Mouse (Mus musculus) spleen, adult 12 weeks (tissue): ENCODE measurements around the gene Evc.

Source experiments
- DNase-seq: peaks from one replicate; pipeline ENCODE4 v3.0.0; 2022; ENCODE audit warnings: low spot score

Evc gene

DNA sequence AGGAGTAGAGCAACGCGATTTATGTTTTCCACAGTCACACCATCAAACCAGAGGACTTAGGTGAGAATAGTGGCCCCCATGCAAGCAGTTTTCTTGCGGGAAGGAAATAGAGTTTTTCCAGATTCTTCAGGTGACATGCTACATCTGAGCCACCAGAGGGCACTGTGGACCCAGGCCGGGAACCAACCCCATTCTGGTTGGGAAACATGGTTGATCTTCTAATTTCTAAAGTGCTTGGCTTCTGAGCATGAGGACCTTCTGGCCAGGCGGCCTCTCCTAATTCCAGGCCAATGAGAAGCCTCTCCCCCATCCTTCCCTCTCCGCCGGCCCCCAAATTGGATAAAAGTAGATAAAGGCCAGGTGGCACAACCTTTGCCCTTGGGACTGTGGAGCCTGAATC lies 38.3 kb downstream of the Evc start:
- DNase-seq: no peak

DNA sequence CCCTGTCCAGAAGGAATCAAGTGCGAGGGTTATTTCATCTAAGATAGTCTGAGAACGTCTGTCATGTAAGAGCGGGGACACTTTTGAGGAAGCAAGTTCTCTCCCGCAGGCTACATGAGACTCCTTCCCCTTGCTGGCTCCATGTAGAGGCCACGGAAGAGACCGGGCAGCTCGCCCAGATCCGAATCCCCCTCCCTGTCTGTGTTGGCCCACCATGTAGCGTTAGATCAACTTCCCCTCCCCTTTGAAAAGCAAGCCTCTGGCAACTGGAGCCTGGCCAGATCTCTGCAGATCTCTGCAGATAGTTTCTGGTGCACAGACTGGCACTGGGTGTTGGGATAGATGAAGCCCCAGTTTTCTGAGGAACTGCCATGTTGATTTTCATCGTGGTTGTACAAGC lies 40.0 kb downstream of the Evc start:
- DNase-seq: no peak

DNA sequence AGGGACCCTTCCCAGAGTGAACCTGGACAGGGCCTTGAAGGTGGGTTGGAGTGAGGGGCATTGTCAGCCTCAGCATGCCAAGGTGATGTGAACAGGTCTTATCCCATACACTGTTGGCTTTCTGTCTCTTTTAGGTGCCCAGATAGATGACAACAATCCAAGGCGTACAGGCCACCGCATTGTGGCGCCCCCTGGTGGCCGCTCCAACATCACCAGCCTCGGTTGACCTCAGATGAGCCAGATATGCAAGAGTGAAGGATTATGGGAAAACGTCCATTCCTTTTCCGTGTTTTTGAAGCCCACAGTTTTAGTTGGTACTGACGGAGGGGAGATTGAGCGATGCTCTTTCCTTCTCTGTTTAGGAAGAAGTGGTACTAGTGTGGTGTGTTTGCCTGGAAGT lies 45.7 kb downstream of the Evc start:
- no peak for DNase-seq

DNA sequence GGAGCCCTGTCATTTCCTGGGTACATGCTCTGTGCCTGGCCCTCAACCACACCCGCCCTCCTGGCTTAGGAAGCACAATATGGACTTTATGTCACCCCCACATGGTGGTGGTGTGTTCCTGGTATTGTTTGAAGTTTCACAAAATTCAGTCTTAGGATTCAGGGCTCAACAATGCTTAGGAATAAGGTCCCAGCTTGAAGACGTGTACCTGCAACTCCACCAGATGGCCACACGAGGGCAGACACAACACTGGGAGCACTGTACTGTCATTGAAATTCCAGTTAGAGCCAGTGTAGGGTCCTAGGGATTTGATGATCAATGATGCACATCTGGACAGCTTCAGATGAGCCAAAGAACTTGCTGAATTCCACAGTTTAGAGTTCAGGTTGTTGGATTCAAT lies 47.5 kb downstream of the Evc start:
- DNase-seq: no peak

DNA sequence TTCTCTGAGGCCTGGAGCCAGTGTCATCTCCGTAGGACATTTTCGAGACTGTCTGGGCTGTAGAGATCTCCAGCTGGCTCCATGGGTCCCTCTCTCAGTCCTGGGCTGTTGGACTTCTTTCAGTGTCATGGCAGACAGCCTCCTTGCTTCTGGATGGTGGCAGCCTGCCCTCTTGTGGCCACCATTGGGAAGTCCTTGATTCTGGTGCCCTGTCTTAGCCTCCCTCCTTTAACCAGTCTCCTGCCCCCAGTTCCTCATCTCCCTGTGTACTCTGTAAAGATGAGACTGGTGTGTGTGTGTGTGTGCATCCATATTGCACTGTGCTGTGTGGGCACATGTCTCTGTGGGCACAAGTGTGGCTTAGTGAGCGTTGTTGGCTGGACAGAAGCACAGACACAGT lies 48.3 kb downstream of the Evc start:
- no peak for DNase-seq

DNA sequence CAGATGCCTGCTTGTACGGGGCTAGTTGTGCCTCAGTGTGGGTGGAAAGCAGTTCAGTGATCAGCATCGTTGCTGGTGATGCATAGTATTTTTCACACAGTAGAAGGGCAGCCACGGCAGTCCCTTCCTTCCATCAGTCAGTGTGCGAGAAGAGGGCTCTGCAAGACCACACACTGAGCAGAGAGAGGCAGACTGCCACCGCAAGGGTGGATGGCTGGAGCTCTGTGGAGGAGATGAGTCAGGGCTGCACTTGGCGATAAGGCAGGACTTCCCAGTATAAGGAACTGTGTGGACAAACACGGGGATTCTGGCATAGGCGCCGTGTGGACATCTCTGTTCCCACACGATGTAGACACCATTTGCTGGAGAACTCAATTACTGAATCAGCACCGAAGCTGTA lies 55.7 kb downstream of the Evc start:
- DNase-seq: no peak

DNA sequence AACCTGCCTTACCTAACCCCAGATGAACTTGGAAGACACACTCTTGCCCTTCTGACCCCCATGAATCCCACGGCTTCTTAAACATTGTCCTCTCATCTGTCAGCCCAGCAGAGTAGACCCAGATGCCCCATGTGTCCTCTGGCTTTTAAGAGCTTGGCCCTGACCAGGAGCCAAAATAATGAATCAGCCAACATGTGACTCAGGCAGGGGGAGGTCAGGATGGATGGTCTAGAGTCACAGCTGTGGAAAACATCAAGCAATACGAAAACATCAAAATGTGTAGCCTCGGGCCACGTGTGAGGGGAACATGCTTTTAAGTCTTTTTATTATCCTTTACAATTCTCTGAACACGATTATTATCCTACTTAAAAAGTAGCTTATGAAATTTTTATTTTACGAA lies 72.9 kb downstream of the Evc start:
- no peak for DNase-seq

DNA sequence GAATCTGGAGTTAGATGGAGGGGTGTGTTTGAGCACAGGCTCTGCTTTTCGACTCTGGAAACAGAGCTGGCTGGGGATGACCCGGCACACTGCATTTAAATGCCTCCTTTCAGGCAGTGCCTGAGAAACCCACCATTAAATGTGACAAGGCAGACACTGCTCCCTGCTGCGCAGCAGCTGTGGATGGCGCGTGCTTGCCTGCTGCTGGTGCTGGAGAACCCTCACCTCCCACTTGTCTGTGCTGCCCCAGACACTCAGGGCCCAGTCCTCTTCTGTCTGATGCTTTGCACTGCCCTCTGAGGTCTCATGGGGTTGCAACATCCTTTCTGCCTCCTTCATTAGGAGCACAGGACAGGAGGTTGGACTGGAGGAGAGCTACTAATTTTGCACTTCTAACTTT lies 75.0 kb downstream of the Evc start:
- no peak for DNase-seq

DNA sequence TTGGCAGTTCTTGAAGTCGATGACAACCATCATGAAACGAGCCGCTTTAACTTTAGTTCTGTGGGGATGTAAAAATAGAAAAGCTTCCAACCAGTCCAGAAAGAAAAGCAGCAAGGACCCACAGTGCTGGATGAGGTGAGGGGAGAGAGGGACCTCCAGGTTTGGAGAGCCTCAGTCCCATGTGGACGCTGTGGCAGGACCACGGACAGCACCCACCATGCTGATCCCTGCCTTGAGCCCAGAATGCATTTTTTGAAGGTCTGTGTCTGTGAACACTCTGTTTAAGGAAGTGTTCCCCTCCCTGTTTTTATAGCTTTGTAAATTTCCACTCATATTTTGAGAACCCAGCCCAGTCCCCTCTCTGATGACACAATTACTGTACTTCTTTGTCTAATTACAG lies 79.5 kb downstream of the Evc start:
- no peak for DNase-seq

DNA sequence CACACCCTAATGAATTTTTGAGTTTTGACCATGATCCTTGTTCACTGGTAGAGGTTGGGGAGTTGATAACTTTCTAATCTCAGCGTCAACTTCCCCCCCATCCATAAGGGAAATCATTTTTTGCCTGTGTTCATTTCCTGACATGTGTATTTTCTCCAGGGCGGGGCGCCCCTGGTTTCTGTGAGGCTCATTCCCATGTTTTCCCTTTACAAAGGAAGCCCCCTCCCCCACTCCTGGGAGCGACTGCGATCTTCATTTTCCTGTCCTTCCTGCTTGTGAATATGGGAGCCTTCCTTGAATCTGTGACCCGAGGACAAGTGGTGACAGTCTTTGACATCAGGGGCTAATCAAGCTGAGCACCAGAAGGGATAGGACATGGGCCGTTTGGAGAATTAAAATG lies 79.9 kb downstream of the Evc start:
- no peak for DNase-seq

DNA sequence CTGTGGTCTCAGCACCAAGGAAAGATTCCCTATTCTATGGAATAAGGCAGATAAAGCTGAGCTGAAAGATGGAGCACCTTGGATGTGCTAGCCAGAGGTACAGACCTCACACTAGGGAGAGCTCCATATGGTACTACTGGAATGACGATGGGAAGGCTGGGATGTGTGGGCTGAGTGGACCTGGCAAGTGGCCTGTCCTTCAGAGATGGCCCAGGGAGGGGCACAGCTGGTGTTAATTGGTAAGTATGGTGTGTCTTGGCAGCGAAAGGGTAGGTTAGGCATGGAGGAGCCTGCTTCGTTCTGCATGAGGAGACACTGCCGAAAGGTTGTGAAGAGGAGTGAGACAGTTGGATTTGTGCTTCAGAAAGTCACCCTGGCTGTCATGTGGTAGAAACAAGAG lies 82.2 kb downstream of the Evc start:
- no peak for DNase-seq

DNA sequence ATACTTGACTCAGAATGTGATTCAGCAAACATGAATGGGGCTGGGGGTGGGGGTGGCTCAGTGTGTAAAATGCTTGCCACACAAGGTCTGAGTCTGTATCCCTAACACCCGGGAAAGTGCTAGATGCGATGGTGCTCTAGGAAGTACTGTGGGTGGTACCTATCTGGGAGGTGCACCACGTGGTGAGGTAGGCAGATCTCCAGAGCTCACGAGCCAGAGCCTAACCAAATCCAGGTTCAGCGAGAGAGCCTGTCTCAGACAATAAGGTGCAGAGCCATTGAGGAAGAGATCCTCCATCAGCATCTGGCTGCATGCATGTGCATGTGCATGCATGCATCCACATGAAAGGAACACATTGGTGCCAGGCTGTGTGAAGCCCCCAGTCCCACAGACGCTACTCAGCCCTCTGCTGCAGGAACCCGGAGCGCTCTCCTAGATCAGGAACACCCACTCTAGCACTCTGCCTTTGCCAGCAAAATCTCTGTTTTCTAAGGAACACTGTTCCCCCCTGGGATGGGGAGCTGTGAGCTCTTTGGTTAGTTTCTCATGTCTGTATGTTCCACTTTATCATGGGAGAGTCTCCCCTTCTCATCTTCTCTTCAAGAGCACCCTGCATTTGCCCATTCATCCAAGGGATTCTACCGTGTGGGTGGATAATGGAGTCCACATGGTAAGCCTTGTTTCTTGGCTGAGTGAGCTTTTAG lies 84.4 kb downstream of the Evc start:
- DNase-seq: no peak

DNA sequence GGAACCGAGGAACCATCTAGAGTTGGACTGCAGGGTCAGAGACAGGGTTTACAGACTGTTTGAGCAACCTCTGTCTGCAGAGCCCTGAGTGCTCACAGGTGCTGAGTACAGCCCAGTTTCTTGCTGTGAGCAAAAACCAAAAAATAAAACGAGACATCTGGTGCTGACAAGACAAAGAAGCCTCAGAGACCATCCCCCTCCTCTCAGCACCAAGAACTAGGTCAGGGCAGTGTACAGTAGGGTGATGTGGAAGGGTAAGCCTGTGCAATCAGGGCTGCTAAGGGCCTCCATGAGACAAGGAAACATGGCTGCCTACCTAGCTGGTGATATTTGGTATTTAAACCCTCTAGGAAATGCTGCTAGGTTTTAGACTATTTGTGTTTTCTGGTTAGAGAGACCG lies 85.1 kb downstream of the Evc start:
- DNase-seq: no peak

DNA sequence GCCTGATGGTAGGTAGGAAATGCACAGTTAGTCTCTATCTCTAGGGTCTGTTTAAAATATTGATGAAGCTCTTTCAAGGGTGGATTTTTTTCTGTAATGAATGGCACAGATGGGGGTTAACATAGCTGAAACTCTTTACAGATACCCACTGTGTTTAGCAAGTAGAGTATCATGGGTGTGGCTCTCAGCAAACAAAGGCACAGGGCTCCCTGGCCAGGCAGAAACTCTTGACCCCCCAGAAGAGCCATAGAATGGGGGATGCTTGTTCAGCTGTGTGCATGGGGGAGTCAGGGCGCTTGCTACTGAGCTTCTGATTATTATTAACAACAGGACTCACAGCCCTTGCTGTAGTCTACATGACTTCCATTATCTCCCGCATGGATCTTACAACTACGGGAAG lies 87.8 kb downstream of the Evc start:
- no peak for DNase-seq

DNA sequence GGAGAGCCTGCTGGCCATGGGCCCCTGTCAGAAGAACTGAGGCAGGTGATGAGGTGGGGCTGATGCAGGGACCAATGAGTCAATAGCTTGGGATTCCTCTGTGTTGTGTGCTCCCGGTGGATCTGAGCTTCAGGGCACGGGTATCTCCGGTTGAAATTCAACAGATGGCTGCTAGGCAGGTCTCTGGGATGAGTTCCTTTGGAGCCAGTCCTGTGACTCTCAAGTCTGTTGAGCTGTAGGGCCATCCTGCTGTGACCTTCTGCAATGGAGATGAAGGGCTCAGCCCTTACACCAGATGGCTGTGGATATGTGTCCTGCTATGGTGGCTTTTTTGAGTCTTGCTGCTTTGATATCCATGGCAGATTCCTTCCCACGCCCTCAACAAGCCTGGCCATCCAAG lies 89.2 kb downstream of the Evc start:
- no peak for DNase-seq

DNA sequence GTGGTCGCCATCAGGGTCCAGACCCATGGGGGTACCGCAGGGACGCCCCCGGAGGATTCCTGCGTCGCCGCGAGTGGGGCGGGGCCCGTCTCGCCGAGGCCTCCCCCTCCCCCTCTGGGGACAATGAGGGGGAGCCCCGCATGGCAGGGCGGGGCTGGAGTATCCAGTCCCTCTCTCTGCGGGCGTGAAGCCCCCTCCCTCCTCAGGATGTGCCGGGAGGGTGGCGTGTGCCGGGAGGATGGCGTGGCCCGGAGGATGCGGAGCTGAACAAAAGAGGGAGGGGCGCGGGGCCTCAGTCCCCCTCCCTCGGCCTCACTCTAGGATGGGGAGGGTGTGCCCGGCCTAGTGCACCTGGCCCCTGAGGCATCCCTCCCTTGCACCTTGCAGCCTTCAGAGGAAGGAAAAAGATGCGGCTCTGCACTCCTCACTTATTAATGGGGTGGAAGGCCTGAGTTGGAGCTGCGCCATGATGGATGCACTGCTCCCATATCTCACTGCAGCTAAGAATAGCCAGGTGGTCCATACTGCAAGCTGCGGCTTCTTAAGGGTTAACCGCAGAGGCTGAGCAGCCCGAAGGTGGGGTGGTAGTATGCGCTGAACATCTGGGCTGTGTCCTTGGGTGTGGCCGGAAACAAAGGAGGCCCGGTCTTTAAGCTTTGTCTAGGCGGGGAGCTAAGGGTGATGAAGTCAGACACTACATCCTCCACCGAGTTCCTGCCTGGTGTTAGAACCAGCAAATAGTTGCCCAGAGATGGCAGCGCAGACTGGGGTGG lies 90.4 kb downstream of the Evc start:
- no peak for DNase-seq

DNA sequence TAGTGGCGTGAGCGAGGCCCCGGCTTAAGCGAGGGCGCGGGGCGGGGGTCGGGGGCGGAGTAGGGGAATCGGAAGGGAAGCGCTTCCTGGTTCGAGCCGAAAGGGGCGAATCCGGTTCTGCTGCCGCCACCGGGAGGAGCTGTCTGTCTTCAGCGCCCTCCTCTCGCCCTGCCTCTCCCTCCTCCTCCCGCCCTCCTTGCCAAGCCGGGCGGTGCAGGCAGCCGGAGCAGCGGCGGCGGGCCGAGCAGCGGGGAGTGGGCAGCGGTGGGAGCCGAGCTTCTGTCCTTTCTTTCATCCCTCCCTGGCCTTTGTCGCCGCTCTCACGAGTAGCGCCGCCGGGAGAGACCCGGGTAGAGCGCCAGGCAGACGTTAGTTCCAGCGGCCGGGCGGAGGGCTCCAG lies 91.0 kb downstream of the Evc start:
- no peak for DNase-seq

DNA sequence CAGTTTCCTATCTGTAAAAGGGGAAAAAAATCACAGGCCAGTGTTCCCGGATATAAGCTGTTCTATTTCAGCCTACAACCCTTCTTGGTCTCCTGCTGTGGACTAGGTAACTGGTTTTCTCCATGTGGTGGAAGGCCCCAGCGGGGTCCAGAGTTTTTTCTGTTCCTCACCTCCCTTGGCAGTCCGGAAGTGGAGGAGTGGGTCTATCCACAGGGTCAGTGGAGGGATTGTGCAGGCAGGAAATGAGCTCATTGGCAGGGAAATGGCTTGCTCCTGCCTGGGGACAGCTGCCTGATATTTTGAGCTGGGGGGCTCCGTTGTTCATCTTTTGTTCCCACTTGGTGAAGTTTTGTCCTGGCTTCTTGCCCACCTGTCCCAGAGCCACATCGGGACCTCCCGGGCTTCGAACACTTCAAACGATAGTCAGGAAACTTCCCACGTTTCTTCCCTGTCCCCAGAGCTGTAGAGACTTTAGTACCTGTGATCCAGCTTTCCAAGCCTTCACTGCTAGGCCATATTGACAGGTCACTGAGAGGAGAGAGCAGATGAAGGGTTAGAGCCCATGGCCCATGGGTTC lies 91.9 kb downstream of the Evc start:
- no peak for DNase-seq

DNA sequence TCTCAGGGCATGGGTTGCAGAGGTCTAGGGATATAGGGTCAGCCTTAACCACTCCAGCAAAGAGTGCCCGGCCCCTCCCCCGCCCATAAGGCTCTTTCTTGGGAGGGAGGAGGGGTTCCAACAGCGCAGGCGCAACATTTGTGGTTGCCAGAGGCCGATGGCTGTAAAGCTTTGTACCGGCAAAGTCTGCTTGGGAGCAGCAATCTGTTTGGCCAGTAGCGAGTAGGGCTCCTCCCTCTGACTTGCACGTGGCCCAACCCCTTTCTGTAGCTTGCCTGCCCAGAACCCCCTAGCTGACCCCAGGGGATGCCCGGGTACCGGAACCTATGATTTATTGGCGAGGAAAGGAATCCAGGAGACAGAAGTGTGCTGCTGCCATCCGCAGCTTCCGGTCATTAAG lies 92.5 kb downstream of the Evc start:
- DNase-seq: no peak

DNA sequence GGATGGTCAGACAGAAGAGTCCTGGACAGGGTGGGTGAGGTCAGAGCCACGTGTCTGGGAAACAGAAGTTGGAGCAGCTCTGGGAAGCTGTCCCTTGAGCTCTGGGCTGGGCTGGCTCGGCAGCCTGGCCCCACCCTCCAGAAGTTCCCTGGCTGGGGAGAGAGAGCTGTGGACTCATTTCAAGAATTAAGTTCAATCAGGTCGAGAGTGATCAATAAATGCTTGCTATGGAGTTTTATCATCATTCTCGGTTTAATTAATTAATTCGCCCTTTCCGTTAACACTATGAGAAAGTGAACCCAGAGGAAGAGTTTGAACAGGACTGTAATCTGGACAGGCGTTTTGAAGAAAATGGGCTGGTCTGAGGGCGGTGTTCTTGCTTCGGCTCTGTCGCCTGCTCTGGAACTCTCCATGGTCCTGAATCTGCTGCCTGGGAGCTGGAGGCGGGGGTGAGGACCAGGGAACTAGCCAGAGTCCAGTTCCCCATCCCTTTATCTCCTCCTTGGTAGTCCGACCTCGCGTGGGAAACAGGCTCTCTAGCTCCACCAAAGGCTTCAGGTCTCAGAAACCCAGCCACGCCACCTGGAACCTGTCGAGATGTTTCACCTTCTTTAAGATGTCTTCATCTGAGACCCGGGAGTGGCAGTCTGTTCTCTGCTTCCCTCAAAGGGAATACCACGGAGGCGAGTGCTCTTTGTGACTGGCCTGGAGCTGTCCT lies 93.4 kb downstream of the Evc start:
- no peak for DNase-seq

DNA sequence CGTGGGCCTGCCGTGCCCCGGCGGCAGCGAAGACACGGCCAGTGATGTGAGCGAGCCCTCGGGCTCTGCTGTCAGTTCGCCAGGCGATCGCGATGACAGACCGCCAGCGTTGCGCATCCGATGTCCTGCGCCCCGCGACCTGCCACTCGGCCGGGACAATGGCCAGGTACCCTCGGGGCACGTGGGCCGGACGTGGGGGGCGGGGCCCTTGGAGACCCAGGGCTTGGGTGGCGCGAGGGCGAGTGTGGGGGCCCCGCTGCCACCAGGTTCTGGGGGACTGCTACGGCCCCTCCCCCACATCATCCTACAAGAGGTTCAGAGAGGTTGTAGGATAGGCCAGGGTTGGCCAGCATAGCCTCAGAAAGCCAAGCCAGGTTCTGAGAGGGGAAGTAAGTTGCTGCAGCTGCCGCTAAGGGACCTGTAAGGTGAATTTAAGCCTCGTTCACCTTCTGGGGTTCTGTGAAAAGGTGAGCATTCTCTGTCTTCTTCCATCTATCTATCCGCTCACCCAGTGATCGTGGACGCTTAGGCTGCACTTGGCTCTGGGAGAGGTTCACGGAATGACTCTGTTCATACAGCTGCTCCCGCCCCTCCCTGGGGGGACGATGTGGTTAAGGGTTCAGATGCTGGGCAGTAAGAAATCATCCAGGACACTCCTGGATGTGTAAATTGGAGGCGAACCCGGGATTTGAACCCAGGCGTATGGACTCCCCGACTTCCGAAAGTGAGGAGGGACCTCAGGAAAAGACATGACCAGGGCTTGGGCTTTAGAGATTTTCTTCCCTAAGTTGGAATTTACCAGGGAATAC lies 94.1 kb downstream of the Evc start:
- DNase-seq: no peak

DNA sequence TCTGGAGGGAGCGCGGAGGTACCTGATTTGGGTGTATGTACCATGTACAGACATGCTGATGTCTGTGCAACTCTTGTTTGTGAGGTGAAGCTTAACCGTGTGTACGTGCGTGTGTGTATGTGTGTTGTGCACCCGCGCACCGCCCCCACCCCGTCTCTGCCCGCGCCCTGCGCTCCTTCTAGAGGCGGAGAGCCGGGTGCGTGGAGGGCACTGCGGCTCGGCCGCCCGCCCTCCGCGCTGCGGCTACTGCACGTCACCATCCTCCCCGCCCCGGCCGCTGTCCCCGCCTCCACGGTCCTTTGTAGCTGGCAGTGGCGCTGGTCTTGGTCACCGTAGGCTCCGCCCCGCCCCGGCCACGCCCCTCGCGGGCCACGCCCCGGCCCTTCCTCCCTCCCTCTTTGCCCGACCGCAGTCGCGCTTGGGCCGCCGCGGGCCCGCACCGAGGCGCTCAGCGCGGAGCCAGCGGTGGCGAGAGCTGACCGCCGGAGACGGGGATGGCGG lies 95.0 kb downstream of the Evc start, which contains the start of gene Crmp1:
Gene Crmp1, plus strand, starts transcription at position 290 of the 501 bp plus-strand sequence.
- no peak for DNase-seq
